ENCODE assay signal across 11 mouse cellular contexts in the genomic region with DNA sequence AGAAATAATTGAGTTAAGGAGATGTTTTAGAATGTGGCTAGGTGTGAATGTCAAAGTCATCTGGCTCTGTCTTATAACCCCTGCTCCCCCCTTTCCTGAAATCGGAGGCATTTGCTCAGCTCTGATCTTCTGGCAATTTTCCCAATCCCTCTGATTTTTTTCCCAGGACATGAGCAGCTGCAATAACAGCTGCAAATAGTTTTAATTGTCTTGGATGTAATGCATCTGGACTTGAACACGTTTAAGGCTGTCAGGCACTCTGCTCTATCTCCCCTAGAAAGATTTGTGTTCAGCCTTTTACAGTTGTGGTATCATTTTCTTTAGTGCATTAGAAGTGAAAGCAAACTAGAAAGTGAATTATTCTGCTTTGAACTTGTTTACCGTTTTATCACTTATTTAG.
DNase-seq lines count a peak whose midpoint lies in the region; ATAC-seq and TF ChIP-seq lines count a peak whose summit lies in the region.
"Had no signal": no experiment of that assay in that cellular context is flagged by ENCODE, and none has a peak within 500 bp of the region (broad histone marks: within the 10 kb centered on the region; RNA-seq: fewer than 3 reads in every experiment).

No protein-coding gene starts in this region.

- ATAC-seq in forebrain, embryonic 14.5 days = no peak
- no peak for ATAC-seq in forebrain, embryonic 13.5 days
- peak; percentile 65; the same call in 1 of the 2 replicates for ATAC-seq in kidney, embryonic 14.5 days (ENCODE audit: low FRiP score, low TSS enrichment)
- ATAC-seq in lung, postnatal 0 days = peak; percentile 60

- TF ChIP-seq EP300 in lung, postnatal 0 days (IDR thresholded peaks at IDR 0.05) = no peak

- H3K27me3 ChIP-seq in forebrain, embryonic 14.5 days (replicated peaks; ENCODE audit: control insufficient read depth, insufficient read depth, low read length) = no peaks in the 10 kb centered on the region
- no peaks in the 10 kb centered on the region for H3K27me3 ChIP-seq in forebrain, embryonic 13.5 days
- H3K27me3 ChIP-seq in kidney, embryonic 14.5 days (ENCODE audit: control insufficient read depth, insufficient read depth, low read length) = no peaks in the 10 kb centered on the region
- H3K27me3 ChIP-seq in lung, postnatal 0 days (replicated peaks; ENCODE audit: insufficient read depth, low read length) = no peaks in the 10 kb centered on the region

- H3K4me3 ChIP-seq in forebrain, embryonic 14.5 days (ENCODE audit: low read depth, low read length) = no peak overlapping the region
- no peak overlapping the region for H3K4me3 ChIP-seq in forebrain, embryonic 13.5 days
- H3K4me3 ChIP-seq in kidney, embryonic 14.5 days (ENCODE audit: low read length) = no peak overlapping the region
- no peak overlapping the region for H3K4me3 ChIP-seq in lung, postnatal 0 days (ENCODE audit: low read depth, low read length)
- H3K4me3 ChIP-seq: heart, embryonic 10.5 days had no signal

- peak; percentile 49 for DNase-seq in forebrain, embryonic 14.5 days (ENCODE audit: low spot score)
- DNase-seq in kidney, adult 18-20 months = no peak
- peak; percentile 63 for DNase-seq in lung, postnatal 0 days (ENCODE audit: low spot score)
- no peak for DNase-seq in lung, adult 18-20 months
- no peak for DNase-seq in ovary, postnatal 36 days (ENCODE audit: low spot score)
- DNase-seq in urinary bladder, postnatal 14 days (ENCODE audit: low spot score) = no peak
- DNase-seq: cerebellum, adult 18-20 months; layer of hippocampus, postnatal 36 days had no signal

- H3K4me2 ChIP-seq in forebrain, embryonic 14.5 days (ENCODE audit: low read length) = no peak overlapping the region
- H3K4me2 ChIP-seq in forebrain, embryonic 13.5 days = no peak overlapping the region
- H3K4me2 ChIP-seq in kidney, embryonic 14.5 days (replicated peaks; ENCODE audit: low read depth, low read length) = no peak overlapping the region
- no peak overlapping the region for H3K4me2 ChIP-seq in lung, postnatal 0 days (replicated peaks; ENCODE audit: low read depth, low read length)

- peaks cover 3% of the 10 kb centered on the region; the same call in 1 of the 2 replicates for H3K4me1 ChIP-seq in forebrain, embryonic 14.5 days (ENCODE audit: control insufficient read depth, insufficient read depth, low read length)
- H3K4me1 ChIP-seq in forebrain, embryonic 13.5 days = peaks cover 13% of the 10 kb centered on the region
- H3K4me1 ChIP-seq in kidney, embryonic 14.5 days (ENCODE audit: control insufficient read depth, insufficient read depth, low read length) = 0 out of 2 replicates have a peak, but pooled peaks cover 2% of the 10 kb centered on the region
- no peaks in the 10 kb centered on the region for H3K4me1 ChIP-seq in lung, postnatal 0 days (ENCODE audit: insufficient read depth, low read depth, low read length)

- H3K36me3 ChIP-seq in forebrain, embryonic 14.5 days (ENCODE audit: control insufficient read depth, insufficient read depth, low read length) = no peaks in the 10 kb centered on the region
- H3K36me3 ChIP-seq in forebrain, embryonic 13.5 days (ENCODE audit: poor library complexity, severe bottlenecking) = no peaks in the 10 kb centered on the region
- no peaks in the 10 kb centered on the region for H3K36me3 ChIP-seq in kidney, embryonic 14.5 days (ENCODE audit: control insufficient read depth, insufficient read depth, low read length)
- no peaks in the 10 kb centered on the region for H3K36me3 ChIP-seq in lung, postnatal 0 days (ENCODE audit: insufficient read depth, low read length)
- H3K36me3 ChIP-seq: heart, embryonic 10.5 days had no signal

- H3K9ac ChIP-seq in forebrain, embryonic 14.5 days (ENCODE audit: low read length) = no peak overlapping the region
- H3K9ac ChIP-seq in forebrain, embryonic 13.5 days = no peak overlapping the region
- H3K9ac ChIP-seq in kidney, embryonic 14.5 days (ENCODE audit: low read depth, low read length) = no peak overlapping the region
- no peak overlapping the region for H3K9ac ChIP-seq in lung, postnatal 0 days (replicated peaks; ENCODE audit: low read depth)

- no peaks in the 10 kb centered on the region for H3K9me3 ChIP-seq in forebrain, embryonic 14.5 days (replicated peaks; ENCODE audit: control insufficient read depth, low read length)
- no peaks in the 10 kb centered on the region for H3K9me3 ChIP-seq in forebrain, embryonic 13.5 days (replicated peaks)
- H3K9me3 ChIP-seq in kidney, embryonic 14.5 days (ENCODE audit: control insufficient read depth, low read length) = no peaks in the 10 kb centered on the region
- H3K9me3 ChIP-seq in lung, postnatal 0 days (ENCODE audit: low read length) = no peaks in the 10 kb centered on the region
- H3K9me3 ChIP-seq: heart, embryonic 10.5 days had no signal

- no peak for TF ChIP-seq CTCF in lung, postnatal 0 days (IDR thresholded peaks at IDR 0.05)

- 53% methylated on average over 3 of the region's 3 CpGs for WGBS in forebrain, embryonic 14.5 days
- 50% methylated on average over 3 of the region's 3 CpGs for WGBS in forebrain, embryonic 13.5 days
- WGBS in kidney, embryonic 14.5 days = 17% methylated on average over 3 of the region's 3 CpGs
- 36% methylated on average over 3 of the region's 3 CpGs for whole genome bisulfite sequencing in lung, postnatal 0 days

- no peak overlapping the region for H3K27ac ChIP-seq in forebrain, embryonic 14.5 days (ENCODE audit: low read depth, low read length)
- H3K27ac ChIP-seq in forebrain, embryonic 13.5 days = no peak overlapping the region
- no peak overlapping the region for H3K27ac ChIP-seq in kidney, embryonic 14.5 days (ENCODE audit: low read depth, low read length)
- no peak overlapping the region for H3K27ac ChIP-seq in lung, postnatal 0 days (ENCODE audit: low read length)
- H3K27ac ChIP-seq: heart, embryonic 10.5 days had no signal

Comparison
In these comparisons a context has a peak if more than half of its experiments do, and no peak if none do; other contexts are left out.
1. DNase-seq: peak in forebrain, embryonic 14.5 days (single experiment) and lung, postnatal 0 days (single experiment); none in kidney, adult 18-20 months (single experiment), lung, adult 18-20 months (0 of 2), ovary, postnatal 36 days (single experiment) and urinary bladder, postnatal 14 days (single experiment).
2. ATAC-seq: peak in kidney, embryonic 14.5 days (single experiment) and lung, postnatal 0 days (single experiment); none in forebrain, embryonic 14.5 days (single experiment) and forebrain, embryonic 13.5 days (single experiment).